Mouse (Mus musculus): ENCODE data around the gene Gpr146. TPM values are rescaled to one million over a fixed set of nuclear protein-coding genes. Genes with fewer than 3 reads are reported as not detected.

Gpr146 gene
- polyA plus RNA-seq, 1 experiment from 2014 or later = 1.7 TPM

- Histone ChIP-seq H3K4me3 (replicated peaks) (no peak overlapping the region), H3K4me1 (replicated peaks) (peaks cover 52% of the 10 kb centered on the region), H3K4me2 (no peak overlapping the region), H3K9ac (replicated peaks) (no peak overlapping the region), H3K36me3 (peaks cover 9% of the 10 kb centered on the region; the same call in 1 of the 2 replicates), H3K27me3 (no peaks in the 10 kb centered on the region), H3K27ac (0 out of 2 replicates have a peak overlapping the region, but pooled peaks have one; percentile 12), H3K9me3 (no peaks in the 10 kb centered on the region)
- ATAC-seq (ENCODE audit: insufficient number of reproducible peaks, insufficient read depth, low FRiP score, low TSS enrichment, low read depth) = no peak
- 92% methylated on average over 37 of the region's 37 CpGs for WGBS
These were observed 15.0 kb downstream of the Gpr146 start for GRCm38 (mm10) chr5:139392219-139393196.

GRCm38 (mm10) chr5:139393197-139393588, 15.7 kb downstream of the Gpr146 start:
- Histone ChIP-seq H3K4me3 (replicated peaks) (no peak overlapping the region), H3K4me2 (no peak overlapping the region), H3K9ac (replicated peaks) (no peak overlapping the region), H3K27me3 (no peaks in the 10 kb centered on the region), H3K9me3 (no peaks in the 10 kb centered on the region), H3K4me1 (replicated peaks) (peaks cover 45% of the 10 kb centered on the region), H3K36me3 (peaks cover 9% of the 10 kb centered on the region; the same call in 1 of the 2 replicates), H3K27ac (no peak overlapping the region)
- 88% methylated on average over 16 of the region's 16 CpGs for WGBS
- ATAC-seq (ENCODE audit: insufficient number of reproducible peaks, insufficient read depth, low FRiP score, low TSS enrichment, low read depth) = no peak

GRCm38 (mm10) chr5:139394399-139394798, 16.9 kb downstream of the Gpr146 start:
- no peak overlapping the region for H3K9ac ChIP-seq (replicated peaks)
- no peaks in the 10 kb centered on the region for H3K9me3 ChIP-seq
- H3K4me1 ChIP-seq (replicated peaks) = peaks cover 33% of the 10 kb centered on the region
- WGBS = 60% methylated on average over 7 of the region's 7 CpGs
- H3K4me3 ChIP-seq (replicated peaks) = no peak overlapping the region
- H3K27me3 ChIP-seq = no peaks in the 10 kb centered on the region
- no peak overlapping the region for H3K4me2 ChIP-seq
- peaks cover 9% of the 10 kb centered on the region; the same call in 1 of the 2 replicates for H3K36me3 ChIP-seq
- ATAC-seq (ENCODE audit: insufficient number of reproducible peaks, insufficient read depth, low FRiP score, low TSS enrichment, low read depth) = no peak
- no peak overlapping the region for H3K27ac ChIP-seq

- ATAC-seq (ENCODE audit: insufficient number of reproducible peaks, insufficient read depth, low FRiP score, low TSS enrichment, low read depth) = no peak
- 89% methylated on average over 4 of the region's 4 CpGs for WGBS
- H3K27ac ChIP-seq = no peak overlapping the region
These were observed 18.0 kb downstream of the Gpr146 start for GRCm38 (mm10) chr5:139395528-139395927.

GRCm38 (mm10) chr5:139397359-139397916, 19.9 kb downstream of the Gpr146 start:
- no peaks in the 10 kb centered on the region for H3K27me3 ChIP-seq
- H3K36me3 ChIP-seq = peaks cover 9% of the 10 kb centered on the region; the same call in 1 of the 2 replicates
- H3K9ac ChIP-seq (replicated peaks) = no peak overlapping the region
- H3K9me3 ChIP-seq = no peaks in the 10 kb centered on the region
- no peak overlapping the region for H3K27ac ChIP-seq
- 92% methylated on average over 4 of the region's 4 CpGs for WGBS
- no peak overlapping the region for H3K4me3 ChIP-seq (replicated peaks)
- no peak for ATAC-seq (ENCODE audit: insufficient number of reproducible peaks, insufficient read depth, low FRiP score, low TSS enrichment, low read depth)
- H3K4me2 ChIP-seq = no peak overlapping the region
- H3K4me1 ChIP-seq (replicated peaks) = peaks cover 15% of the 10 kb centered on the region

More at GRCm38 (mm10) chr5:139395528-139395927, 18.0 kb downstream of the Gpr146 start:
- H3K4me3 ChIP-seq (replicated peaks) = no peak overlapping the region
- no peak overlapping the region for H3K4me2 ChIP-seq
- H3K9ac ChIP-seq (replicated peaks) = no peak overlapping the region
- peaks cover 9% of the 10 kb centered on the region; the same call in 1 of the 2 replicates for H3K36me3 ChIP-seq
- peaks cover 23% of the 10 kb centered on the region for H3K4me1 ChIP-seq (replicated peaks)
- no peaks in the 10 kb centered on the region for H3K9me3 ChIP-seq
- H3K27me3 ChIP-seq = no peaks in the 10 kb centered on the region

GRCm38 (mm10) chr5:139397959-139398753, 20.7 kb downstream of the Gpr146 start:
- no peak overlapping the region for H3K4me2 ChIP-seq
- 0 out of 2 replicates have a peak, but pooled peaks cover 2% of the 10 kb centered on the region for H3K36me3 ChIP-seq
- no peak overlapping the region for H3K9ac ChIP-seq (replicated peaks)
- H3K4me1 ChIP-seq (replicated peaks) = peaks cover 15% of the 10 kb centered on the region
- ATAC-seq (ENCODE audit: insufficient number of reproducible peaks, insufficient read depth, low FRiP score, low TSS enrichment, low read depth) = 0 out of 2 replicates have a peak, but pooled peaks have one; percentile 40
- no peaks in the 10 kb centered on the region for H3K9me3 ChIP-seq
- no peak overlapping the region for H3K27ac ChIP-seq
- H3K4me3 ChIP-seq (replicated peaks) = no peak overlapping the region
- H3K27me3 ChIP-seq = no peaks in the 10 kb centered on the region
- 40% methylated on average over 5 of the region's 5 CpGs for WGBS

- Histone ChIP-seq H3K4me2 (no peak overlapping the region), H3K4me1 (replicated peaks) (peaks cover 15% of the 10 kb centered on the region), H3K9ac (replicated peaks) (no peak overlapping the region), H3K36me3 (no peaks in the 10 kb centered on the region), H3K4me3 (replicated peaks) (no peak overlapping the region), H3K9me3 (no peaks in the 10 kb centered on the region), H3K27ac (peak overlapping the region; percentile 13; the same call in 1 of the 2 replicates), H3K27me3 (no peaks in the 10 kb centered on the region)
- no peak for ATAC-seq (ENCODE audit: insufficient number of reproducible peaks, insufficient read depth, low FRiP score, low TSS enrichment, low read depth)
- 77% methylated on average over 5 of the region's 5 CpGs for WGBS
These were observed 21.3 kb downstream of the Gpr146 start for GRCm38 (mm10) chr5:139398786-139399185.

GRCm38 (mm10) chr5:139399991-139400390, 22.5 kb downstream of the Gpr146 start:
- Histone ChIP-seq H3K27ac (no peak overlapping the region), H3K4me2 (no peak overlapping the region), H3K4me3 (replicated peaks) (no peak overlapping the region), H3K9ac (replicated peaks) (no peak overlapping the region), H3K27me3 (no peaks in the 10 kb centered on the region), H3K36me3 (no peaks in the 10 kb centered on the region), H3K4me1 (replicated peaks) (peaks cover 7% of the 10 kb centered on the region), H3K9me3 (no peaks in the 10 kb centered on the region)
- ATAC-seq (ENCODE audit: insufficient number of reproducible peaks, insufficient read depth, low FRiP score, low TSS enrichment, low read depth) = no peak
- 94% methylated on average over 14 of the region's 14 CpGs for WGBS

- Histone ChIP-seq H3K9ac (replicated peaks) (no peak overlapping the region), H3K9me3 (no peaks in the 10 kb centered on the region), H3K36me3 (no peaks in the 10 kb centered on the region), H3K27ac (no peak overlapping the region), H3K4me3 (replicated peaks) (no peak overlapping the region), H3K27me3 (no peaks in the 10 kb centered on the region), H3K4me2 (no peak overlapping the region), H3K4me1 (replicated peaks) (peaks cover 20% of the 10 kb centered on the region)
- WGBS = 81% methylated on average over 2 of the region's 2 CpGs
- ATAC-seq (ENCODE audit: insufficient number of reproducible peaks, insufficient read depth, low FRiP score, low TSS enrichment, low read depth) = no peak
These were observed 24.6 kb downstream of the Gpr146 start for GRCm38 (mm10) chr5:139402106-139402505.

GRCm38 (mm10) chr5:139403692-139404260, 26.3 kb downstream of the Gpr146 start:
- Histone ChIP-seq H3K9ac (replicated peaks) (no peak overlapping the region), H3K27me3 (no peaks in the 10 kb centered on the region), H3K4me2 (no peak overlapping the region), H3K4me3 (replicated peaks) (no peak overlapping the region), H3K9me3 (no peaks in the 10 kb centered on the region), H3K4me1 (replicated peaks) (peaks cover 30% of the 10 kb centered on the region), H3K27ac (no peak overlapping the region), H3K36me3 (no peaks in the 10 kb centered on the region)
- no peak for ATAC-seq (ENCODE audit: insufficient number of reproducible peaks, insufficient read depth, low FRiP score, low TSS enrichment, low read depth)
- WGBS = 87% methylated on average over 8 of the region's 8 CpGs
